Mouse (Mus musculus): ENCODE data around the gene Mcm8. TPM values are rescaled to one million over a fixed set of nuclear protein-coding genes. Genes with fewer than 3 reads are reported as not detected.

The Mcm8 gene
- total and polyA plus RNA-seq, 2 experiments from 2014 or later, result 2.4 to 4.0 TPM

DNA sequence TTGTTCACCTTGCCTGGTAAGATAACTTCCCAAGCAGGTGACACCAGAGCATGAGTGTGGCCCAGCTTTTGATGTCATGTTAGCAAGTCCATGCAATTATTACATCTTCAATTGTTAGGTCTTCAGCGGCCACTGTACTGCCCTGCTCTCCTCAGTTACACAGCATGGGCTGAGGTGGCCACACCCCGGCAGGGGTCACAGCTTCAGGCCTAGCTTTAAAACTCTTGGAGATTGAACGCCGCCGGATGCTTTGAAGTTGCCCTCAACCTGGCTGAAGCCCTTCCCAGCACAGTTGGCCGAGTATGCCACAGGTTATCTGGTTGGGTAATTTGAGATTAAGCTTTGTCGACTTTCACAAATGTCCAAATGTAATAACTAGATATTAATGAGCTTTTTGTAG lies 31.6 kb downstream of the Mcm8 start:
- DNase-seq (ENCODE audit: low spot score), result peak; percentile 9
- 39% methylated on average over 7 of the region's 7 CpGs for WGBS

GRCm38 (mm10) chr2:132848361-132848760 lies 32.4 kb downstream of the Mcm8 start:
- Histone ChIP-seq H3K4me3 (ENCODE audit: low read depth, low read length) (no peak overlapping the region), H3K9ac (replicated peaks; ENCODE audit: low read length, poor library complexity, severe bottlenecking) (no peak overlapping the region), H3K36me3 (ENCODE audit: insufficient read depth, low read length) (no peaks in the 10 kb centered on the region), H3K27me3 (ENCODE audit: insufficient read depth, low read length) (no peaks in the 10 kb centered on the region), H3K9me3 (ENCODE audit: low read length) (no peaks in the 10 kb centered on the region), H3K4me2 (ENCODE audit: low read depth, low read length, poor library complexity, severe bottlenecking) (0 out of 2 replicates have a peak overlapping the region, but pooled peaks have one; percentile 78), H3K4me1 (ENCODE audit: insufficient read depth, low read length) (peaks cover 10% of the 10 kb centered on the region; the same call in 1 of the 2 replicates), H3K27ac (ENCODE audit: low read depth, low read length) (no peak overlapping the region)
- ATAC-seq (ENCODE audit: low FRiP score), result no peak
- 95% methylated on average over 4 of the region's 4 CpGs for WGBS
- TF ChIP-seq CTCF (IDR thresholded peaks at IDR 0.05), result no peak
- DNase-seq (ENCODE audit: low spot score), result no peak

More for the DNA sequence above, 31.6 kb downstream of the Mcm8 start:
- no peaks in the 10 kb centered on the region for H3K9me3 ChIP-seq (ENCODE audit: low read length)
- H3K36me3 ChIP-seq (ENCODE audit: insufficient read depth, low read length), result no peaks in the 10 kb centered on the region
- no peaks in the 10 kb centered on the region for H3K27me3 ChIP-seq (ENCODE audit: insufficient read depth, low read length)
- peak overlapping the region; percentile 95 for H3K4me3 ChIP-seq (ENCODE audit: low read depth, low read length)
- H3K27ac ChIP-seq (ENCODE audit: low read depth, low read length), result no peak overlapping the region
- H3K9ac ChIP-seq (replicated peaks; ENCODE audit: low read length, poor library complexity, severe bottlenecking), result peak overlapping the region; percentile 86
- peak overlapping the region; percentile 78 for H3K4me2 ChIP-seq (ENCODE audit: low read depth, low read length, poor library complexity, severe bottlenecking)
- H3K4me1 ChIP-seq (ENCODE audit: insufficient read depth, low read length), result peaks cover 10% of the 10 kb centered on the region; the same call in 1 of the 2 replicates
- no peak for ATAC-seq (ENCODE audit: low FRiP score)
- TF ChIP-seq CTCF (IDR thresholded peaks at IDR 0.05), result no peak

DNA sequence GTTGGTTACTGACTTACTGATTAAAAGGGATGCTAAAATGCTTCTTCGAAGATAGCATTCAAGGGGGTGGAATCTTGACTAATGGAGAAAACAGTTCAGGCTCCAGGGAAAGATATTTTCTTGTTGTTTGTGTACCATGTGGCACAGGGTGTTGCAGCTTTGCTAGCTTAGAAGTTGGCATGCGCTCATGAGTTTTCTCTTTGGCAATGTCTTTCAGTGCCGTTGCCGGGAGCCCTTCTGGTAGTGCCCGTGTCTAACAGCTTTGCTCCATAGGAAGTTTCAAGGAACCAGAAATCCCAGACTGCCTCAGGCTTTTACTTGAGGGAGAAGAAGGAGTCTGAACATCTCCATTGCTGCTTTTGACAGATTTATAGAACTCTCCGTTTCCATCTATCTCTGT lies 33.2 kb downstream of the Mcm8 start:
- H3K4me1 ChIP-seq (ENCODE audit: insufficient read depth, low read length), result peaks cover 10% of the 10 kb centered on the region; the same call in 1 of the 2 replicates
- 75% methylated on average over 6 of the region's 6 CpGs for WGBS
- DNase-seq (ENCODE audit: low spot score) (peak; percentile 31), ATAC-seq (ENCODE audit: low FRiP score) (no peak)
- H3K27me3 ChIP-seq (ENCODE audit: insufficient read depth, low read length), result no peaks in the 10 kb centered on the region
- no peak overlapping the region for H3K9ac ChIP-seq (replicated peaks; ENCODE audit: low read length, poor library complexity, severe bottlenecking)
- no peak for TF ChIP-seq CTCF (IDR thresholded peaks at IDR 0.05)
- no peak overlapping the region for H3K4me3 ChIP-seq (ENCODE audit: low read depth, low read length)
- no peaks in the 10 kb centered on the region for H3K9me3 ChIP-seq (ENCODE audit: low read length)
- no peak overlapping the region for H3K27ac ChIP-seq (ENCODE audit: low read depth, low read length)
- no peak overlapping the region for H3K4me2 ChIP-seq (ENCODE audit: low read depth, low read length, poor library complexity, severe bottlenecking)
- no peaks in the 10 kb centered on the region for H3K36me3 ChIP-seq (ENCODE audit: insufficient read depth, low read length)

GRCm38 (mm10) chr2:132853051-132853450 lies 37.1 kb downstream of the Mcm8 start:
- Histone ChIP-seq H3K4me2 (ENCODE audit: low read depth, low read length, poor library complexity, severe bottlenecking) (no peak overlapping the region), H3K9ac (replicated peaks; ENCODE audit: low read length, poor library complexity, severe bottlenecking) (no peak overlapping the region), H3K27me3 (ENCODE audit: insufficient read depth, low read length) (no peaks in the 10 kb centered on the region), H3K36me3 (ENCODE audit: insufficient read depth, low read length) (no peaks in the 10 kb centered on the region), H3K9me3 (ENCODE audit: low read length) (no peaks in the 10 kb centered on the region), H3K27ac (ENCODE audit: low read depth, low read length) (no peak overlapping the region), H3K4me1 (ENCODE audit: insufficient read depth, low read length) (peaks cover 3% of the 10 kb centered on the region; the same call in 1 of the 2 replicates), H3K4me3 (ENCODE audit: low read depth, low read length) (no peak overlapping the region)
- no peak for TF ChIP-seq CTCF (IDR thresholded peaks at IDR 0.05)
- DNase-seq (ENCODE audit: low spot score) (no peak), ATAC-seq (ENCODE audit: low FRiP score) (no peak)
- WGBS, result 100% methylated on average over 1 of the region's 1 CpGs

DNA sequence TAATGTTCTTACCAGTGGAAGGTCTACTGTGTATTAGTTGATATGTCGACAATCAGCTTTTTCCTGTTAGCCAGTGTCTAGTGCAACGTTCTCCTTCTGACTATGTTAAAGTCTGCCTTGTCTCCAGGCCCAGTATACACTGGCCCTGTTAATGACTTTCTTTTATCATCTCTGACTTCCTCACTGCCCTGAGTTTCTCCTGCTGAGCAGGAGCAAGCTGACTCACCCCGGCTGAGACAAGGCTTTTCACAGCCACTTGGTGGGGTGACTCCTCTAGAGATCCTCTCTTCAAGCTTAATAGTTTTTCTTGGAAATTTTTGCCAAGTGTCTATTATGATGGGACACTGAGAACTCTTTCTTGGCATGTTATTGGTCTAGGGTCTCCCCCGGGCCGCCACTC lies 40.4 kb downstream of the Mcm8 start:
- no peak overlapping the region for H3K9ac ChIP-seq (replicated peaks; ENCODE audit: low read length, poor library complexity, severe bottlenecking)
- H3K27ac ChIP-seq (ENCODE audit: low read depth, low read length), result no peak overlapping the region
- ATAC-seq (ENCODE audit: low FRiP score) (no peak), DNase-seq (ENCODE audit: low spot score) (no peak)
- no peak overlapping the region for H3K4me3 ChIP-seq (ENCODE audit: low read depth, low read length)
- no peak overlapping the region for H3K4me2 ChIP-seq (ENCODE audit: low read depth, low read length, poor library complexity, severe bottlenecking)
- no peaks in the 10 kb centered on the region for H3K27me3 ChIP-seq (ENCODE audit: insufficient read depth, low read length)
- H3K36me3 ChIP-seq (ENCODE audit: insufficient read depth, low read length), result no peaks in the 10 kb centered on the region
- no peak for TF ChIP-seq CTCF (IDR thresholded peaks at IDR 0.05)
- H3K4me1 ChIP-seq (ENCODE audit: insufficient read depth, low read length), result no peaks in the 10 kb centered on the region
- H3K9me3 ChIP-seq (ENCODE audit: low read length), result no peaks in the 10 kb centered on the region
- 85% methylated on average over 5 of the region's 5 CpGs for WGBS

GRCm38 (mm10) chr2:132860435-132860834 lies 44.5 kb downstream of the Mcm8 start:
- Histone ChIP-seq H3K36me3 (ENCODE audit: insufficient read depth, low read length) (peaks cover 11% of the 10 kb centered on the region; the same call in 1 of the 2 replicates), H3K4me2 (ENCODE audit: low read depth, low read length, poor library complexity, severe bottlenecking) (no peak overlapping the region), H3K4me3 (ENCODE audit: low read depth, low read length) (no peak overlapping the region), H3K27ac (ENCODE audit: low read depth, low read length) (no peak overlapping the region), H3K4me1 (ENCODE audit: insufficient read depth, low read length) (no peaks in the 10 kb centered on the region), H3K27me3 (ENCODE audit: insufficient read depth, low read length) (no peaks in the 10 kb centered on the region), H3K9ac (replicated peaks; ENCODE audit: low read length, poor library complexity, severe bottlenecking) (no peak overlapping the region), H3K9me3 (ENCODE audit: low read length) (no peaks in the 10 kb centered on the region)
- TF ChIP-seq CTCF (IDR thresholded peaks at IDR 0.05), result no peak
- ATAC-seq (ENCODE audit: low FRiP score) (no peak), DNase-seq (ENCODE audit: low spot score) (no peak)

Measured in midbrain, postnatal 0 days (tissue).